Mouse (Mus musculus): Measurements from ENCODE around the gene Gm8212. TPM values are rescaled to one million over a fixed set of nuclear protein-coding genes. Genes with fewer than 3 reads are reported as not detected.
"Not testable (repeated sequence)": the region's sequence is repeated elsewhere in the genome, so short reads cannot be mapped to it uniquely, and the experiment has no call there.

The Gm8212 gene
- not detected for total RNA-seq (2021)
- long read RNA-seq, experiment 1, result 0 reads
- long read RNA-seq, experiment 2, result 0 reads

DNA sequence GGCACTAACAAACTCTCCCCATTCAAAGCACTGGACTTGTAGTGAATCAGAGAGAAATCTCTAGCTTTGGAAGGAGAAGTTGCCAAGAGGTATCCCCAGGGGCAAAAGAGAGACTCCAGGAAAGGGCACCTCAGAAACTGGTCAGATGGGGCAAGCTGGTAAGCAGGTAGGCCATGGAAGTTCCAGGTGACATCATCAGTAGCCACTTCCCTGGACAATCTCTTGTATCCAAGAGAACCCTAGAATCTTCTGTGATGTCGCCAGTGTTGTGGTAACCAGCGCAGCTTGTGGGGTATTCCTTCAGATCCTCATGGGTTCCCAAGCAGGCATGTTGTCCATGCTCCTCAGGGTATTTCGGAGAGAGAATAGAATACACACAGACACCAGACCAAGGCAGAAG, at the start of gene Gm8212:
Gene Gm8212, plus strand, starts transcription at position 301 of the 400 bp plus-strand sequence.
- DNase-seq (ENCODE audit: low spot score in 2 of 2); intact Hi-C loops (cut with DNase I): not testable (repeated sequence)

DNA sequence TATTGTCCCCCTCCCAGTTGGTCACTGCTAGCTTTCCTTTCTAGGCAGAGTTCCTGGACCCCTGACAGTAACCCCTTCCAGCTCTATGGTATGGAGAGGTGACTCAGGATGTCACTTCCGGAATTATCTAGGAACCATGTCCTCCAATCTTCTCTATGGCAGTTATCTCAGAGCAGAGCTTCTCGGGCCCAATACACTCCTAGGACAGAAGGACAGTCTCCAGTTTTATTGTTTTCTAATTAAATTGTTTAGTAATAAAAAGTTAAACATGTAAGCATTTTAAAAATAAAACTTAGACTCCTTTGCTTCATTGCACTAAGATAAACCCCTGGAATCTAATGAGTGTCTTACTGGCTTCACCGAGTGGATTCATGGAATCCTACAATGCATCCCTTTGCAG, 15.7 kb downstream of the Gm8212 start, which contains the start of gene 4930503E14Rik:
Gene 4930503E14Rik, minus strand, starts transcription at position 101 of the 400 bp plus-strand sequence.
- intact Hi-C loops (cut with DNase I), result not testable (repeated sequence)

DNA sequence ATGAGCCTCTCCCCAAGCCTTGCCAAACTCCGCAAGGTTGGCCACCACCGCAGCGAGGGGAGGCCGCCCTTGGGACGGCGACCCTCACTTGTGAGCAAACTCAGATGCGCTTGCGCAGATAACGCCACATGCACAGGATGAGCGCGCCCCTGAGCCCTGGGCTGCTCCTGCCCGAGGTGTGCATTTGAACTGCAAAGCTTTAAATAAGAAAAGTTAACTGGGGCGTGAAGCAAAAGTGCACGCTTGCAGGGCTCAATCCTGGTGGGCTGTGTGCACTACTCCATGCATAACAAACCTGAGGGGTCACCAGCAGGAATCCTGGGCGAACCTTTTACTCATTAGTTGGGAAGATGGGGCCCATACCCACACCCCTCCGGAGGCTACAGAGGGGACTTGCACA, 50.6 kb downstream of the Gm8212 start:
- DNase-seq (ENCODE audit: low spot score in 2 of 2), result no peak
- intact Hi-C loops (cut with DNase I), result no loop called here

More for the DNA sequence above, 15.7 kb downstream of the Gm8212 start, which contains the start of gene 4930503E14Rik:
- DNase-seq (ENCODE audit: low spot score in 2 of 2), result not testable (repeated sequence)

Other genes with a start within 250 kb of the Gm8212 start
- not detected for gene Ang5, start 240.6 kb upstream of the Gm8212 start, total RNA-seq (2021)
- not detected for gene Ang6, start 195.4 kb upstream of the Gm8212 start, total RNA-seq (2021)
- 1 to 10 TPM in 1 of 2 experiments, under 1 TPM in 1; 0.66 to 1.1 TPM for gene Ear2, start 95.0 kb upstream of the Gm8212 start, total RNA-seq (2021)
- not detected for gene Gm3327, start 73.8 kb upstream of the Gm8212 start, total RNA-seq (2021)
- gene 4930503E14Rik, start 15.6 kb downstream of the Gm8212 start, total RNA-seq (2021), result not detected
- not detected for gene Gm8220, start 87.9 kb downstream of the Gm8212 start, total RNA-seq (2021)
- not detected for gene Gm5930, start 140.9 kb downstream of the Gm8212 start, total RNA-seq (2021)
- not detected for gene Gm8229, start 167.7 kb downstream of the Gm8212 start, total RNA-seq (2021)
- gene Gm3371, start 213.0 kb downstream of the Gm8212 start, total RNA-seq (2021), result not detected
- gene Gm8232, start 236.0 kb downstream of the Gm8212 start, total RNA-seq (2021), result not detected